Mouse (Mus musculus): ENCODE data around the gene Map3k21. TPM values are rescaled to one million over a fixed set of nuclear protein-coding genes. Genes with fewer than 3 reads are reported as not detected.

Gene Map3k21
- total and polyA plus RNA-seq, 3 experiments, result not detected

- Histone ChIP-seq H3K9me3 (replicated peaks; ENCODE audit: low read length) (peaks cover 7% of the 10 kb centered on the region), H3K4me1 (ENCODE audit: control insufficient read depth in 1 of 2, insufficient read depth in 2 of 2) (peaks cover 0 to 6% of the 10 kb centered on the region in 2 experiments; a peak in 2 of 4 replicates), H3K36me3 (replicated peaks in 1 of 2; ENCODE audit: control insufficient read depth in 1 of 2, insufficient read depth in 1 of 2, low read length in 1 of 2) (peaks cover 0 to 4% of the 10 kb centered on the region in 2 experiments), H3K27ac (ENCODE audit: insufficient read depth, low read depth) (no peak overlapping the region), H3K4me3 (replicated peaks in 1 of 3; ENCODE audit: low read depth in 2 of 3, low read length in 2 of 3, poor library complexity in 1 of 3) (no peak overlapping the region), H3K9ac (ENCODE audit: insufficient read depth, low read depth) (no peak overlapping the region), H3K79me2 (replicated peaks; ENCODE audit: control insufficient read depth, extremely low read depth, insufficient read depth, poor library complexity, severe bottlenecking) (peaks cover 6% of the 10 kb centered on the region), H3K4me2 (ENCODE audit: insufficient read depth, low read depth, poor library complexity, severe bottlenecking) (no peak overlapping the region), H3K27me3 (replicated peaks) (peaks cover 51% of the 10 kb centered on the region)
- dilution Hi-C loops (cut with MboI; ENCODE audit: extremely low pct_ligation_motif_present, extremely low pct_unique_long_range_greater_than_20kb, low sequenced_read_pairs) (no loop called here), in situ Hi-C loops (cut with MboI; ENCODE audit: low pct_ligation_motif_present, low pct_unique_long_range_greater_than_20kb, low sequenced_read_pairs) (loop anchor here (10.0 to 25.0 kb wide), 3 partner anchors 117 to 529 kb away; partner anchors contain the start of gene Tarbp1)
- no peak for DNase-seq (ENCODE audit: extremely low read depth)
- no peak for TF ChIP-seq TCF12 (IDR thresholded peaks at IDR 0.05; ENCODE audit: low read depth, low read length)
- no peak for TF ChIP-seq ELF1 (IDR thresholded peaks at IDR 0.05; ENCODE audit: low read depth, low read length)
Observed at GRCm38 (mm10) chr8:125957994-125958368, 47.7 kb downstream of the Map3k21 start.

- dilution Hi-C loops (cut with MboI; ENCODE audit: extremely low pct_ligation_motif_present, extremely low pct_unique_long_range_greater_than_20kb, low sequenced_read_pairs), result no loop called here
- Histone ChIP-seq H3K4me1 (ENCODE audit: control insufficient read depth in 1 of 2, insufficient read depth in 2 of 2) (peaks cover 6 to 8% of the 10 kb centered on the region in 2 experiments; a peak in 2 of 4 replicates), H3K79me2 (replicated peaks; ENCODE audit: control insufficient read depth, extremely low read depth, insufficient read depth, poor library complexity, severe bottlenecking) (peaks cover 8% of the 10 kb centered on the region), H3K27ac (ENCODE audit: insufficient read depth, low read depth) (no peak overlapping the region), H3K4me3 (replicated peaks in 1 of 3; ENCODE audit: low read depth in 2 of 3, low read length in 2 of 3, poor library complexity in 1 of 3) (no peak overlapping the region), H3K9ac (ENCODE audit: insufficient read depth, low read depth) (no peak overlapping the region; the same call in 1 of the 2 replicates), H3K27me3 (replicated peaks) (peaks cover 46% of the 10 kb centered on the region), H3K36me3 (replicated peaks in 1 of 2; ENCODE audit: control insufficient read depth in 1 of 2, insufficient read depth in 1 of 2, low read length in 1 of 2) (peaks cover 2 to 4% of the 10 kb centered on the region in 2 experiments), H3K4me2 (ENCODE audit: insufficient read depth, low read depth, poor library complexity, severe bottlenecking) (peak overlapping the region; percentile 31; the same call in 1 of the 2 replicates), H3K9me3 (replicated peaks; ENCODE audit: low read length) (peaks cover 7% of the 10 kb centered on the region)
- in situ Hi-C loops (cut with MboI; ENCODE audit: low pct_ligation_motif_present, low pct_unique_long_range_greater_than_20kb, low sequenced_read_pairs), result loop anchor here (10.0 to 25.0 kb wide), 3 partner anchors 115 to 528 kb away; partner anchors contain the start of gene Tarbp1
- TF ChIP-seq NELFE (IDR thresholded peaks at IDR 0.05; ENCODE audit: low read depth, low read length), result no peak
- TF ChIP-seq MXI1 (IDR thresholded peaks at IDR 0.05; ENCODE audit: low read depth, low read length), result no peak
- TF ChIP-seq MAFK (IDR thresholded peaks at IDR 0.05; ENCODE audit: insufficient replicate concordance, low read length), result no peak
- no peak for TF ChIP-seq MAX (IDR thresholded peaks at IDR 0.05; ENCODE audit: low read length)
- no peak for TF ChIP-seq ZNF384 (IDR thresholded peaks at IDR 0.05; ENCODE audit: low read depth, low read length)
- TF ChIP-seq ZMIZ1 (IDR thresholded peaks at IDR 0.05; ENCODE audit: low read depth, low read length), result no peak
- no peak for TF ChIP-seq MEF2A (IDR thresholded peaks at IDR 0.05; ENCODE audit: borderline replicate concordance, low read depth, low read length)
- no peak for TF ChIP-seq EP300 (IDR thresholded peaks at IDR 0.05; ENCODE audit: low read length)
- no peak for DNase-seq (ENCODE audit: extremely low read depth)
Observed at GRCm38 (mm10) chr8:125959363-125959771, 49.1 kb downstream of the Map3k21 start.

- Histone ChIP-seq H3K79me2 (replicated peaks; ENCODE audit: control insufficient read depth, extremely low read depth, insufficient read depth, poor library complexity, severe bottlenecking) (peaks cover 8% of the 10 kb centered on the region), H3K4me1 (ENCODE audit: control insufficient read depth in 1 of 2, insufficient read depth in 2 of 2) (peaks cover 6 to 8% of the 10 kb centered on the region in 2 experiments; a peak in 2 of 4 replicates), H3K4me2 (ENCODE audit: insufficient read depth, low read depth, poor library complexity, severe bottlenecking) (peak overlapping the region; percentile 31; the same call in 1 of the 2 replicates), H3K9ac (ENCODE audit: insufficient read depth, low read depth) (peak overlapping the region; percentile 37; the same call in 1 of the 2 replicates), H3K4me3 (replicated peaks in 1 of 3; ENCODE audit: low read depth in 2 of 3, low read length in 2 of 3, poor library complexity in 1 of 3) (peak overlapping the region; percentile 54 to 77 (median 72)), H3K27ac (ENCODE audit: insufficient read depth, low read depth) (no peak overlapping the region), H3K36me3 (replicated peaks in 1 of 2; ENCODE audit: control insufficient read depth in 1 of 2, insufficient read depth in 1 of 2, low read length in 1 of 2) (peaks cover 6 to 8% of the 10 kb centered on the region in 2 experiments), H3K9me3 (replicated peaks; ENCODE audit: low read length) (peaks cover 7% of the 10 kb centered on the region), H3K27me3 (replicated peaks) (peaks cover 41% of the 10 kb centered on the region)
- in situ Hi-C loops (cut with MboI; ENCODE audit: low pct_ligation_motif_present, low pct_unique_long_range_greater_than_20kb, low sequenced_read_pairs) (loop anchor here (25.0 kb wide), 2 partner anchors 427 to 527 kb away; partner anchors contain the start of gene Tarbp1), dilution Hi-C loops (cut with MboI; ENCODE audit: extremely low pct_ligation_motif_present, extremely low pct_unique_long_range_greater_than_20kb, low sequenced_read_pairs) (no loop called here)
- DNase-seq (ENCODE audit: extremely low read depth), result peak; percentile 48
- TF ChIP-seq CHD1 (IDR thresholded peaks at IDR 0.05; ENCODE audit: low read depth, low read length) (no peak), USF1 (IDR thresholded peaks at IDR 0.05; ENCODE audit: low read depth, low read length) (no peak), ZMIZ1 (IDR thresholded peaks at IDR 0.05; ENCODE audit: low read depth, low read length) (no peak; the same call in 1 of the 2 replicates), PAX5 (IDR thresholded peaks at IDR 0.05; ENCODE audit: low read length) (no peak), E2F4 (IDR thresholded peaks at IDR 0.05; ENCODE audit: insufficient replicate concordance, low read depth, low read length) (no peak), MEF2A (IDR thresholded peaks at IDR 0.05; ENCODE audit: borderline replicate concordance, low read depth, low read length) (no peak), CTCF (conservative IDR thresholded peaks at IDR 0.05 in 1 of 2, IDR thresholded peaks at IDR 0.05 in 1 of 2; ENCODE audit: low read depth in 2 of 2, low read length in 2 of 2) (no peak), POLR2A (IDR thresholded peaks at IDR 0.05; ENCODE audit: low read depth, low read length) (peak; percentile 86), TBP (conservative IDR thresholded peaks at IDR 0.05; ENCODE audit: low read depth, low read length) (peak; percentile 86; the same call in 1 of the 2 replicates), USF2 (conservative IDR thresholded peaks at IDR 0.05; ENCODE audit: low read depth, low read length) (no peak), MXI1 (IDR thresholded peaks at IDR 0.05; ENCODE audit: low read depth, low read length) (no peak), ETS1 (conservative IDR thresholded peaks at IDR 0.05; ENCODE audit: low read depth, low read length) (no peak), UBTF (IDR thresholded peaks at IDR 0.05; ENCODE audit: low read depth, low read length) (no peak), MYC (IDR thresholded peaks at IDR 0.05; ENCODE audit: low read depth, low read length) (peak; percentile 81), BHLHE40 (IDR thresholded peaks at IDR 0.05; ENCODE audit: low read depth, low read length) (no peak), JUN (IDR thresholded peaks at IDR 0.05; ENCODE audit: insufficient read depth, low read depth, low read length) (no peak), EP300 (IDR thresholded peaks at IDR 0.05; ENCODE audit: low read length) (no peak), HCFC1 (IDR thresholded peaks at IDR 0.05; ENCODE audit: low read depth, low read length) (peak; percentile 69), MAZ (IDR thresholded peaks at IDR 0.05; ENCODE audit: low read depth, low read length) (no peak)
Observed at GRCm38 (mm10) chr8:125960037-125960436, 49.8 kb downstream of the Map3k21 start.
